Mouse (Mus musculus) kidney, postnatal 10 days (tissue): ENCODE measurements at regions not wholly inside any gene's neighbourhood (a gene's known extent, or its start where the extent isn't known, plus 50 kb on each side); places are given as distances from the start of the nearest gene placed in this dataset.

Source experiments
- DNase-seq: peaks from one replicate; pipeline ENCODE4 v3.0.0; 2021; ENCODE audit warnings: mixed read lengths

GRCm38 (mm10) chr10:98311403-98311802 lies 584.8 kb upstream of the C030005K15Rik start:
- DNase-seq: no peak

- DNase-seq: no peak
Measured at GRCm38 (mm10) chr10:98318416-98318815, 591.9 kb upstream of the C030005K15Rik start.

- DNase-seq: no peak
Measured at GRCm38 (mm10) chr10:98323846-98324245, 590.4 kb upstream of the Atp2b1 start.

- DNase-seq: no peak
Measured at GRCm38 (mm10) chr10:98324591-98324990, 589.6 kb upstream of the Atp2b1 start.

GRCm38 (mm10) chr10:98325720-98326119 lies 588.5 kb upstream of the Atp2b1 start:
- DNase-seq: no peak

- DNase-seq: no peak
Measured at GRCm38 (mm10) chr10:98332682-98333081, 581.5 kb upstream of the Atp2b1 start.

- no peak for DNase-seq
Measured at GRCm38 (mm10) chr10:98333411-98334067, 580.7 kb upstream of the Atp2b1 start.

GRCm38 (mm10) chr10:98343827-98344226 lies 570.4 kb upstream of the Atp2b1 start:
- no peak for DNase-seq

- peak; percentile 60 for DNase-seq
Measured at GRCm38 (mm10) chr10:98349466-98349865, 564.7 kb upstream of the Atp2b1 start.

- DNase-seq: no peak
Measured at GRCm38 (mm10) chr10:98350318-98350926, 563.8 kb upstream of the Atp2b1 start.

GRCm38 (mm10) chr10:98352061-98352460 lies 562.1 kb upstream of the Atp2b1 start:
- DNase-seq: no peak

GRCm38 (mm10) chr10:98354486-98354885 lies 559.7 kb upstream of the Atp2b1 start:
- DNase-seq: no peak

GRCm38 (mm10) chr10:98364604-98365003 lies 549.6 kb upstream of the Atp2b1 start:
- DNase-seq: no peak

- no peak for DNase-seq
Measured at GRCm38 (mm10) chr10:98372561-98372960, 541.6 kb upstream of the Atp2b1 start.

GRCm38 (mm10) chr10:98373314-98373713 lies 540.9 kb upstream of the Atp2b1 start:
- no peak for DNase-seq

- no peak for DNase-seq
Measured at GRCm38 (mm10) chr10:98374684-98375083, 539.5 kb upstream of the Atp2b1 start.

- DNase-seq: no peak
Measured at GRCm38 (mm10) chr10:98388543-98388942, 525.7 kb upstream of the Atp2b1 start.

GRCm38 (mm10) chr10:98399864-98400263 lies 514.3 kb upstream of the Atp2b1 start:
- no peak for DNase-seq

GRCm38 (mm10) chr10:98417807-98418743 lies 496.1 kb upstream of the Atp2b1 start:
- no peak for DNase-seq

- no peak for DNase-seq
Measured at GRCm38 (mm10) chr10:98424450-98424849, 489.8 kb upstream of the Atp2b1 start.

GRCm38 (mm10) chr10:98434974-98435373 lies 479.2 kb upstream of the Atp2b1 start:
- no peak for DNase-seq

GRCm38 (mm10) chr10:98461538-98461937 lies 452.7 kb upstream of the Atp2b1 start:
- DNase-seq: no peak

- no peak for DNase-seq
Measured at GRCm38 (mm10) chr10:98474581-98474980, 439.6 kb upstream of the Atp2b1 start.
